Mouse (Mus musculus) embryonic facial prominence, embryonic 13.5 days (tissue): ENCODE measurements at regions not wholly inside any gene's neighbourhood (a gene's known extent, or its start where the extent isn't known, plus 50 kb on each side); places are given as distances from the start of the nearest gene placed in this dataset.

Source experiments
- ATAC-seq: fragments of 200-750 bp; cut with Nextera tagmentation; 2 replicates; pipeline ENCODE4 v1.8.0; 2017; ENCODE audit warnings: low read depth; ENCODE audit not compliant: insufficient number of reproducible peaks, insufficient read depth, low FRiP score, low TSS enrichment
- H3K27ac ChIP-seq: fragments of 300-500 bp; sonication (generic); 2 replicates; pipeline ENCODE4 v1.5.1; 2015; ENCODE audit warnings: moderate library complexity, mild to moderate bottlenecking, inconsistent platforms
- H3K27me3 ChIP-seq: fragments of 300-500 bp; sonication (generic); 2 replicates; pipeline ENCODE4 v1.6.1; 2015; ENCODE audit warnings: mild to moderate bottlenecking, inconsistent platforms
- H3K36me3 ChIP-seq: fragments of 300-500 bp; sonication (generic); 2 replicates; pipeline ENCODE4 v1.6.1; 2015; ENCODE audit warnings: mild to moderate bottlenecking, inconsistent platforms
- H3K4me1 ChIP-seq: fragments of 300-500 bp; sonication (generic); 2 replicates; pipeline ENCODE4 v1.6.1; 2015; ENCODE audit warnings: inconsistent platforms
- H3K4me2 ChIP-seq: fragments of 300-500 bp; sonication (generic); 2 replicates; pipeline ENCODE4 v1.6.1; 2015; ENCODE audit warnings: moderate library complexity, mild to moderate bottlenecking, inconsistent platforms
- H3K4me3 ChIP-seq: fragments of 300-500 bp; sonication (generic); 2 replicates; pipeline ENCODE4 v1.5.1; 2015; ENCODE audit warnings: mild to moderate bottlenecking, inconsistent platforms
- H3K9ac ChIP-seq: fragments of 300-500 bp; sonication (generic); 2 replicates; pipeline ENCODE4 v1.6.1; 2015; ENCODE audit warnings: mild to moderate bottlenecking, inconsistent platforms
- H3K9me3 ChIP-seq: fragments of 300-500 bp; sonication (generic); 2 replicates; pipeline ENCODE4 v1.6.1; 2016; ENCODE audit warnings: inconsistent platforms
- WGBS: fragments of 180-500 bp; shearing (Covaris S2); methylation state at CpG from one replicate; pipeline ENCODE4 v1.1.7; 2015; ENCODE audit warnings: mixed read lengths; 5-methylcytosine and 5-hydroxymethylcytosine counted together

DNA sequence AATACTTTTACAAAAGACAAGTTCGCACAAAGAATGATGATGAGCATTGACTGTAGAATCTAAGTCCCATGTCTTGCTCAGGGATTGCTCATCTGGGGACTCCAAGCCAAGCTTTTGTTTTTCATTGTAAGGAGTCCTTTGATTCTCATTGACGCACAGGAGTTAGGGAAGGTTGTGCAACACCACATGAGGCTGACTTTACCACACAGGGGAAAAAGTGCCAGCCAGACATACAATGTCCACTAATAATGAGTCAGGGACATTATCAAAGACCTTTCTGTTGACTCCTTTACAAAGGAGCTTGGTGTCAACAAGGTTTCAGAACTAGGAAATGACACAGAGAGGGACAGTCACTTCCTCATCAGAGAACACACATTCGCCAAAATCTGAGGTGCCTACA lies 200.1 kb downstream of the Gm11361 start:
- no peak overlapping the region for H3K9ac ChIP-seq
- no peak overlapping the region for H3K4me2 ChIP-seq
- no peaks in the 10 kb centered on the region for H3K4me1 ChIP-seq
- H3K27ac ChIP-seq: no peak overlapping the region
- ATAC-seq: no peak
- no peaks in the 10 kb centered on the region for H3K27me3 ChIP-seq
- H3K36me3 ChIP-seq: peaks cover 11% of the 10 kb centered on the region; the same call in 1 of the 2 replicates
- no peak overlapping the region for H3K4me3 ChIP-seq
- H3K9me3 ChIP-seq: no peaks in the 10 kb centered on the region
- WGBS: 87% methylated on average over 3 of the region's 3 CpGs

GRCm38 (mm10) chr13:28455878-28456277 lies 198.6 kb downstream of the Gm11361 start:
- Histone ChIP-seq H3K4me3 (no peak overlapping the region), H3K4me2 (no peak overlapping the region), H3K36me3 (peaks cover 11% of the 10 kb centered on the region; the same call in 1 of the 2 replicates), H3K27ac (no peak overlapping the region), H3K9me3 (no peaks in the 10 kb centered on the region), H3K9ac (no peak overlapping the region), H3K27me3 (no peaks in the 10 kb centered on the region), H3K4me1 (no peaks in the 10 kb centered on the region)
- no peak for ATAC-seq
- 81% methylated on average over 3 of the region's 3 CpGs for WGBS

- no peaks in the 10 kb centered on the region for H3K9me3 ChIP-seq
- H3K4me2 ChIP-seq: no peak overlapping the region
- H3K27ac ChIP-seq: no peak overlapping the region
- no peaks in the 10 kb centered on the region for H3K27me3 ChIP-seq
- no peak for ATAC-seq
- no peaks in the 10 kb centered on the region for H3K4me1 ChIP-seq
- no peak overlapping the region for H3K4me3 ChIP-seq
- 0 out of 2 replicates have a peak, but pooled peaks cover 6% of the 10 kb centered on the region for H3K36me3 ChIP-seq
- WGBS: 84% methylated on average over 10 of the region's 10 CpGs
- H3K9ac ChIP-seq: no peak overlapping the region
Observed at GRCm38 (mm10) chr13:28455016-28455415, 197.7 kb downstream of the Gm11361 start.

DNA sequence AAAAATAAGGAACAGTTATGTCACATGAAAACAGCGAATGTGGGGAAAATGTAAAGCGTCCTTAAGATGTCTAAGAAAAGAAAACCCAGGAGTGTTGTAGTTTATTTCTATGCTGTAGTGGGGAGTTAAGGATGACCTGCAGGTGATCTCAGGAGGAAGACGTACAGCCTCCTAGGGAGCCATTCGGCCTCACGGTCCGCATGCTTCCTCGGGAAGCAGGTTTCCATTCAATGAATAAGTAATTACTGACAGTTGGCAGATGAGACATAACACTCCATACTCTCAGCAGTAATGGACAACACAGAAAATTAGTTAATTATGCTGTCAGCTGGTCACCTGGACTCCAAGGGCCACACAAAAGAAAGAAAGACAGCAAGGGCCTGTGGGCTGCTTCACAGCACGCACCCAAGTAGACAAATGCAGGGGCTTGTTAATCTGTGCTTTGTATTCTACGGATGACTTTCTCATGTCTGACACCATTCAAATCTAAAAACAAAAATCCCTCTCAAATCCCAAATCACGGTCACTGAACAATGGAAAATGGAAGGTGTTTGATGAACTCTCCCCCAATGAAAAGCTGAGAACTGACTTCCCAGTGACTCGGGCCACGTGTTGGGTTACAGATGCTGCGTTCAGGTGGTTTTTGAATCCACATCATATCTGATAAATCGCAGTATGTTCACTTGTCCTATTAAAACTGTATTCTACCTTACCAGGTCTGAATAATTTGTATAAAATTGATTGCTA lies 193.5 kb downstream of the Gm11361 start:
- no peak for ATAC-seq
- Histone ChIP-seq H3K36me3 (no peaks in the 10 kb centered on the region), H3K9me3 (no peaks in the 10 kb centered on the region), H3K4me2 (no peak overlapping the region), H3K27ac (no peak overlapping the region), H3K4me1 (no peaks in the 10 kb centered on the region), H3K27me3 (no peaks in the 10 kb centered on the region), H3K9ac (no peak overlapping the region), H3K4me3 (no peak overlapping the region)
- 79% methylated on average over 14 of the region's 14 CpGs for WGBS

DNA sequence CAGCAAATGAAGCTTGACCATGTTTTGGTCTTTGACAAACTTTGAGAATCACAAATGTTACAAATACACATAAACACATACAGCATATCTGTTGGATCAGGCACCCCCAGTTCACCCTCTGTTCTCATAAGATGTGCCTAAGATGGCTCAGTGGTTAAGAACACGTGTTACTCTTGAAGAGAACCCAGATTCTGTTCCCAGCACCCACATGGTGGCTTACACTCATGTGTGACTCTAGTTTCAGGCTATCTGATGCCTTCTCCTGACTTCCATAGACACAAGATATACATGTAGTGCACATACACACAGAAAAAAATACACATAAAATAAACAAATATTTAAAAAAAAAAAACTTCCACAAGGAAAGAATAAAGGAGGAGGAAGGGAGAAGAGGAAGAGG lies 191.7 kb downstream of the Gm11361 start:
- WGBS: 77% methylated on average over 1 of the region's 1 CpGs
- Histone ChIP-seq H3K4me1 (no peaks in the 10 kb centered on the region), H3K4me2 (no peak overlapping the region), H3K36me3 (no peaks in the 10 kb centered on the region), H3K27me3 (no peaks in the 10 kb centered on the region), H3K4me3 (no peak overlapping the region), H3K9me3 (no peaks in the 10 kb centered on the region), H3K9ac (no peak overlapping the region), H3K27ac (no peak overlapping the region)
- no peak for ATAC-seq

DNA sequence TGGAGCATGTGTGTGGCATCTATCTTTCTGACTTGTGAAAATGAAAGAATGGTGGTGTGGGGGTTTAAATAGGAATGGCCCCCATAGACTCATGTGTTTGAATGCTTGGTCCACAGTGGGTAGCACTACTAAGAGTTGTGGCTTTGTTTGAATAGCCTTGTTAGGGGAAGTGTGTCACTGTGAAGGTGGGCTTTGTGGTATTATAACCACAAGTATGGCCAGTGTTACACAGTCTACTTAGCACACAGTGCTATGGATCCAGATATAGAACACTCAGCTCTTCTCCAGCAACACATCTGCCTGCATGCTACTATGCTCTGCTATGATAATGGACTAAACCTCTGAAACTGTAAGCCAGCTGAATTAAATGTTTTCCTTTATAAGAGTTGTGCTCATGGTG lies 184.9 kb downstream of the Gm11361 start:
- Histone ChIP-seq H3K9me3 (peaks cover 11% of the 10 kb centered on the region; the same call in 1 of the 2 replicates), H3K9ac (no peak overlapping the region), H3K4me2 (no peak overlapping the region), H3K4me1 (no peaks in the 10 kb centered on the region), H3K27me3 (no peaks in the 10 kb centered on the region), H3K36me3 (0 out of 2 replicates have a peak, but pooled peaks cover 5% of the 10 kb centered on the region), H3K27ac (no peak overlapping the region), H3K4me3 (no peak overlapping the region)
- ATAC-seq: no peak

- WGBS: 54% methylated on average over 2 of the region's 2 CpGs
Observed at GRCm38 (mm10) chr13:28433445-28433844, 176.1 kb downstream of the Gm11361 start.

GRCm38 (mm10) chr13:28432017-28432416 lies 174.7 kb downstream of the Gm11361 start:
- Histone ChIP-seq H3K27me3 (no peaks in the 10 kb centered on the region), H3K9me3 (no peaks in the 10 kb centered on the region), H3K4me1 (no peaks in the 10 kb centered on the region), H3K4me2 (no peak overlapping the region), H3K4me3 (no peak overlapping the region), H3K36me3 (no peaks in the 10 kb centered on the region), H3K27ac (no peak overlapping the region), H3K9ac (no peak overlapping the region)
- WGBS: 59% methylated on average over 2 of the region's 2 CpGs
- ATAC-seq: no peak

More at GRCm38 (mm10) chr13:28433445-28433844, 176.1 kb downstream of the Gm11361 start:
- no peaks in the 10 kb centered on the region for H3K27me3 ChIP-seq
- H3K9me3 ChIP-seq: no peaks in the 10 kb centered on the region
- no peak overlapping the region for H3K27ac ChIP-seq
- H3K9ac ChIP-seq: no peak overlapping the region
- H3K4me3 ChIP-seq: no peak overlapping the region
- ATAC-seq: no peak
- H3K4me2 ChIP-seq: no peak overlapping the region
- H3K4me1 ChIP-seq: no peaks in the 10 kb centered on the region
- H3K36me3 ChIP-seq: no peaks in the 10 kb centered on the region

DNA sequence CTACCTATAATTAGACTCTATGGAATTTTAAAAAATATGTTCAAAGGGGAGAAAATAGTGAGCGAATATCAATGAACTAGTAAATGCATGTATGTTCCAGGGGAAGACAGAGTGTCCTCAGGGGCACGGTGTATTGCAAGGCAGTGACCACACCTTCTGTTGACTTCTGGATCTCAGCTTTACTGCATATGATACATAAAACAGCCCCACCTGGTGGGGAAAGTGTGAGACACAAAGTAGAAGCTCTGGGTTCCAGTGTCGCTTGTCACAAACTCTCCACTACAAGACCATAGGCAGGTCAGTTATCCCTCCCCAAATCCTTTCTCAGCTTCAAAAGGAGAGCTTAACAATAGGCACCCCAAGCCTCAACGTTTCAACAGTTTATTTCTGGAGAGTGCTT lies 168.8 kb downstream of the Gm11361 start:
- H3K4me3 ChIP-seq: no peak overlapping the region
- no peaks in the 10 kb centered on the region for H3K36me3 ChIP-seq
- no peaks in the 10 kb centered on the region for H3K9me3 ChIP-seq
- H3K27me3 ChIP-seq: no peaks in the 10 kb centered on the region
- no peak overlapping the region for H3K4me2 ChIP-seq
- no peak overlapping the region for H3K27ac ChIP-seq
- no peak overlapping the region for H3K9ac ChIP-seq
- 74% methylated on average over 4 of the region's 4 CpGs for WGBS
- ATAC-seq: no peak
- H3K4me1 ChIP-seq: no peaks in the 10 kb centered on the region; the same call in 1 of the 2 replicates

- H3K36me3 ChIP-seq: no peaks in the 10 kb centered on the region
- H3K9ac ChIP-seq: no peak overlapping the region
- H3K27ac ChIP-seq: no peak overlapping the region
- H3K27me3 ChIP-seq: no peaks in the 10 kb centered on the region
- no peaks in the 10 kb centered on the region for H3K9me3 ChIP-seq
- WGBS: 79% methylated on average over 3 of the region's 3 CpGs
- ATAC-seq: no peak
- no peak overlapping the region for H3K4me2 ChIP-seq
- no peak overlapping the region for H3K4me3 ChIP-seq
- H3K4me1 ChIP-seq: peaks cover 6% of the 10 kb centered on the region
Observed at GRCm38 (mm10) chr13:28425116-28425515, 167.8 kb downstream of the Gm11361 start.

DNA sequence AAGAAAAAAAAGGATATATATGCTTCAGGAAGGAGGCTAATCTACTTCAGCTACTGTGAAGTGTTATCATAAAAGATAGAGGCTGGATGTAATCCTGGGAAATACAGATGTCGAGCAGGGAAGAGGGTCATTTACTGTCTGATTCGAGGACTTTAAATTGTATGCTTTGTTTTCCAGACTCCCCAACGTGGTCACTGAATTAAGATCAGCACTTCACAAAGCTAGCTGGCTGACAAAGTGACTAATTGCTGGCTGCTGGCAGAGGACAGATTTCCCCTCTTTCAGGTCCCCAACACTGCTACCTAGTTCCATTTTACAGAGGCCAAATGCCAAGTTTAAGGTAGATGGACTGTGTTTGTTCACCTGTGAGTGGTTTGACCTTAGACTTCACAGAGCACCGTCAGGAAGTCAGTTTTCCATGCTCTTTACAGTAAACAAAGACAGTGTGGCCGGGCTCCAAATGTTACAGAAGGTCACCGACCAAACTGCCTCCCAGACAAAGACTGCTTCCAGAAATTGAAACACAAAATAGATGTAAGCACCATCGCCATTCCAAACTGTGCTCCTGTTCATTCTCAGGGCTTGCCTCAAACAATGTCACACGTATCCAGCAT lies 167.2 kb downstream of the Gm11361 start:
- no peak overlapping the region for H3K27ac ChIP-seq
- no peak overlapping the region for H3K4me3 ChIP-seq
- no peak overlapping the region for H3K9ac ChIP-seq
- H3K36me3 ChIP-seq: no peaks in the 10 kb centered on the region
- ATAC-seq: no peak
- H3K27me3 ChIP-seq: no peaks in the 10 kb centered on the region
- peaks cover 11% of the 10 kb centered on the region for H3K4me1 ChIP-seq
- no peak overlapping the region for H3K4me2 ChIP-seq
- 38% methylated on average over 8 of the region's 8 CpGs for WGBS
- H3K9me3 ChIP-seq: no peaks in the 10 kb centered on the region

DNA sequence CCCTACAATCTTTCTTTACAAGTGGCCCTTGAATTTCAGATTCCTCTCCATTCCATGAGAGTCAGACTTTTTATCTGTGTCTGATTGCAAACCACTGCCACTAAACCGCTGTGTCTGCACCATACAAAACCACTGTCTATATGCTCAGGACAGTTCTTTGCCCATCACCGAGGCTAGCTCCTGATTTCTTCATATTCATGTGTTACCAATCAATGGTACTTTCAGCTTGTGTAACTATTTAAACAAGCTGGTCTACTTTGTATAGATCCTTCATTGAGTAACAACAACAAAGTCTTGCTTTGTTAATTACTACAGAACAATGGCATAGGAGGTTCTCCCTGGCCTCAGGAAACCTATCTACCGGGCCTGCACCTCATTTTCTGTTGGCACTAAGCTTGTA lies 164.0 kb downstream of the Gm11361 start:
- Histone ChIP-seq H3K9me3 (no peaks in the 10 kb centered on the region), H3K27ac (no peak overlapping the region), H3K27me3 (no peaks in the 10 kb centered on the region), H3K4me3 (no peak overlapping the region), H3K36me3 (no peaks in the 10 kb centered on the region), H3K9ac (no peak overlapping the region), H3K4me2 (no peak overlapping the region), H3K4me1 (peaks cover 44% of the 10 kb centered on the region)
- no peak for ATAC-seq
- WGBS: 61% methylated on average over 3 of the region's 3 CpGs
